Mouse (Mus musculus) heart, postnatal 25 days (tissue): ENCODE data around the gene Parm1. TPM values are rescaled to one million over a fixed set of nuclear protein-coding genes. Genes with fewer than 3 reads are reported as not detected.

Experiments used
- DNase-seq: peaks from one replicate; pipeline ENCODE4 v3.0.0; 2022; ENCODE audit warnings: low spot score
- intact Hi-C: fragments of 180-260 bp; cut with DNase I; formaldehyde crosslinking; loops from one replicate; pipeline ENCODE4 v1.15.1; 2025
- total RNA-seq, 2 experiments: library from RNA; stranded (reverse); gene quantifications; 2 replicates each; pipeline ENCODE4 v1.2.3; 2021

Parm1 gene
- 10 to 100 TPM; 46.4 to 47.0 TPM for total RNA-seq

DNA sequence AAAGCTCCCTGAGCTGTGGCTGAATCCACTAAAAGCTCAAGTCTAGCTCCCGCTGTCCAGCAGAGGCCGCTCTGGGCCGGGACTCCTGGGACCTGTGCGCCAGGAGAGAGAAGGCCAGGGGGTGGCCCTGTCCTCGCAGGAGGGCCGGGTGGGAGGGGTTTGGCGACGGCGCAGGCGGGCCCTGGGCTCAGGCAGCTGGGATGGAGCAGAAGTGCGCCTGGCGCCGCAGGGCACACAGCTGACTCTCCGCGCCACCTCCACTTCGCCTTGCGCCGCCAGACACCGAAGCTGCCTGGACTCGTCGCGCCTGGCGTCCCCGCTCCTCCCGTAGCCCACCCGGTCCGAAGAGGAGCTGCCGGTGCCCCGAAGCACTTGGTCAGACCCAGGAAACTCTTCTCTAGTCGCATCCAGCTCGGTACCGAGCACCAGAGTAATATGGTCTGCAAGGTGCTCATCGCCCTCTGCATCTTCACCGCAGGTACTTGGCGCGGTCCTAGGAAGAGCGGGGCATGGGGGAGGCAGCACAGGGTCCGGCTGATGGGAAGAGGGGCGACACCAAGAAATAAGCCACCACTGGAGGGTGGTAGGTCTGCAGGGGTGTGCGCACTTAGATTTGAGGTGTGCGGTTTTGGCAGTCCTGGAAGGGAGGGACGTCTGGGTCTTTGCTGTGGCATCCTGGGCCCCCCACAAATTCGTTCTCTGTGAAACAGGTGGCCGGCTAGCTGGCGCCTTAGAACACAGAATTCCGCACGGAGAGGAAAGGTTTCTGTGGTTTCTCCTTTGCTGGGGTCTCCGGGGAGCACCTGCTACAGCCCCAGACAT, at the start of gene Parm1:
Parm1 (plus strand) TSS at position 136 of the 822 bp plus-strand sequence.
- intact Hi-C loops = loop anchor here (1.0 to 10.0 kb wide), 4 partner anchors 110 to 433 kb away; no protein-coding TSS in a partner anchor
- peak; percentile 54 for DNase-seq

DNA sequence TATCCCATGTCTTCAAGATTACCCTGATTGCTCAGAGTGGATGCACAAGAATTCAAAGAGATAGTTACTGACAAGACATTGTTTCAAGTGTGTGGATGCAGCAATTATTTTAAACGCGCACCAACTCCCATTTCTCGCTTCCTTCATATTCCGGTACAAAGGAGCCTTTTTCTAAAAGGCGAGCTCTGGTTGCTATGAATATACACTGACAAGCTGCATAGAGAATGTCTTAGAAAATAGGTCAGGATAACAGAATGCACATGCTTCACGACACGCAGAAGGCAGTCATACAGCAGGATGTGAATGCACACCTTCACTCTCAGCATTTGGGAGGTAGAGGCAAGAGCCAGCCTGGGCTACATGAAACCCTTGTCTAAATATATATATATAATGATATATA, 42.2 kb upstream of the Parm1 start:
- intact Hi-C loops = no loop called here
- DNase-seq = no peak

DNA sequence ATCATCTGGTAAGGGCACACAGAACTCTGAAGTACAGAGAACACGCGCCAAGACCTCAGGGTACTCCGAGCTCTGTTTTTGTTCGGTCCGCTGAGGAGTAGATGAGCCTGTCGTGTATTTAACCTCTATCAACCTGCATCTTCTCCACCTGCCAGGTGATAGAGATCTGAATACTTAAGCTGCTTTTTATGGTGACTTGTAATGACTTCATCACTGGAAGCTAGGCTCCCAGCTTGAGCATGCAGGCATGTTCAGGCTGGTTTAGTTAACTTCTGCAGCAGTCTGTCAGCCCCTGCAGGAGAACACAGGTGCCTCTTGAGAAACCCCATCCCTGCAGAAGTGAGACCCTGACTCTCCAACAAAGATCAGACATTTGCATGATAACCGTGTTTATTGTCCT, 40.6 kb upstream of the Parm1 start:
- DNase-seq = no peak
- intact Hi-C loops = no loop called here

DNA sequence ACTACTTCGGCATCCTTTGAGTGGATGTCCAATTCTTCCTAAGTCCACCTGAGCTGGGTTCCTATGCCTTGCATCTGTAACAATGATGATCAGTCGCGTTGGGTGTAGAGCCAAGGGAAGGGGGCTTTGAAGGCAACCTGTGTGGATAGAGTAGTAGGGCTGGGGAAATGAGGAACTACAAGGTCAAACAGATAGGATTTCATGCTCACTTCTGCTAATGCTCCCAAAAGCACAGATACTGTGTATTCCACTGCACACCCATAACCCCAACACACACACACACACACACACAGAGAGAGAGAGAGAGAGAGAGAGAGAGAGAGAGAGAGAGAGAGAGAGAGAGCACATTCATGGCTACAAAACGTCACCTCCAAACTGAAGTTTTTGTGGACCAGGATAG, 38.7 kb upstream of the Parm1 start:
- no peak for DNase-seq
- intact Hi-C loops = no loop called here

DNA sequence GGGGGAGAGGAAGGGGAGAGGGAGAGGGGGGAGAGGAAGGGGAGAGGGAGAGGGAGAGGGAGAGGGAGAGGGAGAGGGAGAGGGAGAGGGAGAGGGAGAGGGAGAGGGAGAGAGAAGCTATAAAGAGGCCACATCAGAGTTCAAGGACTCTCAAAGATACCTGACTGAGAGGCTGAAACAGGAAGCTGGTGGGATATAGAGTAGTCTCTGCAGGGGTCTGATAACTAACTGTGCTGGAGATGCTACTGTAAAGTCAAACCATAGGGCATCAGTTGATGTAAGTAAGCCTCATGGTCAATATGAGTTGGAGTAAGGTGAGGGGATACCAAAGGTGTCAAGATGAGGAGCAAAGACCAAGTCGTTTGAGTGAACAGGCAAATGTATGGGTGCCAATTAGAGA, 37.3 kb upstream of the Parm1 start:
- intact Hi-C loops = no loop called here
- DNase-seq = no peak

DNA sequence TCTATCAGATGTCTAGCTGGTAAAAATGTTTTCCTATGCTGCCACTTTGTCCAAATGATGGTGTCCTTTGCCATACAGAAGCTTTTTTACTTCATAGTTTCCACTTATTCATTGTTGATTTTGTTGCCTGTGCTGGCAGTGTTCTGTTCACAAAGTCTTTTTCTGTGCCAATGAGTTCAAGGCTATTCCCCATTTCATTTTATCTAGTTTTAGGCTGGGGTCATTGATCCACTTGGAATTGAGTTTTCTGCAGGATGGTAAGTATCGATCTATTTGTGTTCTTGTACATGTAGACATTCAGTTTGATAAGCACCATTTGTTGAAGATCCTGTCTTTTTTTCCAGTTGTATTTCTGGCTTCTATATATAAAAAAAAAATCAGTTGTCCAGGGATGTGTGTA, 33.1 kb upstream of the Parm1 start:
- intact Hi-C loops = no loop called here
- no peak for DNase-seq

DNA sequence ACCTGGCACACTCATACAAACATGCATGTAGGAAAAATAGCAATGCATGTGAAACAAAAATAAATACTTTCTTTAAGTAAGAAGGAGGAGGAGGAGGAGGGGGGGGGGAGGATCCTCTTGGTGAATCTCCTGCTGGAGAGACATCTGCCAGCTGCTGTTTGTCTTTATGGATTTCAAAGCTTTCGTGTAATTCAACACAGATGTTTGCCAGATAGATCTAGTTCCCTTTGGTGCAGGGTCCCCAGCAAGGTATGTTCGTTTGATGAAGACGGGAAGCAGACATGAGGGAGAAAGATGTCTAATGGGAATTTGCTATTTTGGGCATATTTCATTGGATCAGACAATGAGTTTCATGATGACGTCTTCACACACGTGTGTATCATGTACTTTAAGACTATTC, 23.0 kb upstream of the Parm1 start:
- no peak for DNase-seq
- intact Hi-C loops = no loop called here

DNA sequence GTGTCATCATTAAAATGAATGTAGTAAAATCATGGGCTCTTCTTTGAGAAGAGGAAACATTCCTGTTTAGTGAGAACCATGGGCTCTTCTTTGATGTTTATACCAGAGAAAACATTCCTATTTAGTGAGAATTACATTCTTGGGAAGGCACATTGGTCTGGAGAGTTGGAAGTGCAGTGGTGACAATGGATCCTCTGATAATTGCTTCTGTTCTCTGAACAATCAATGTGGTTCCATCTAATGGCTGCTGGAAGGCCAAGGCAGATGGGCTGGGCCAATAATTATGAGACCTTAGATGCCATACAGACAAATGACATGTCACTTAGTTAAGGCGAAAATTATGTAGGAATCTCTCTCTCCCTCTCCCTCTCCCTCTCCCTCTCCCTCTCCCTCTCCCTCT, 16.1 kb upstream of the Parm1 start:
- intact Hi-C loops = no loop called here
- DNase-seq = no peak

DNA sequence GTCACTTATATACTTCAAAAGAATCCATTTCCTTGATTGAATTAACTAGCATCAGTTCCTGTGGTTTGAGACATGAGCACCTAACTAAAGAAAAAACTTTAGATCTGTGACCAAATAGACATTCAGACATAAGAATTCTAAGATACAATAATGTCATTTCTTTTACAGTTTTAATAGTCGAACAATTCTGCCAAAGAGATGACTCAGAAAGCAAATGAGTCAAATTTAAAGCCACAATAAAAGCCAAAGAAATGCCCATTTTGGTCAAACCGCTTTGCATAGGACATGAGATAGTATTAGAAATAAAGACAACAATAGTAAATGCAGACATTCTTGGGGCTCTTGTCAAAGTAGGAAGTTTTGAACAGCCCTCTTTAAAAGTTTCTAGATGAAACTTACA, 15.0 kb upstream of the Parm1 start:
- no peak for DNase-seq
- intact Hi-C loops = no loop called here

DNA sequence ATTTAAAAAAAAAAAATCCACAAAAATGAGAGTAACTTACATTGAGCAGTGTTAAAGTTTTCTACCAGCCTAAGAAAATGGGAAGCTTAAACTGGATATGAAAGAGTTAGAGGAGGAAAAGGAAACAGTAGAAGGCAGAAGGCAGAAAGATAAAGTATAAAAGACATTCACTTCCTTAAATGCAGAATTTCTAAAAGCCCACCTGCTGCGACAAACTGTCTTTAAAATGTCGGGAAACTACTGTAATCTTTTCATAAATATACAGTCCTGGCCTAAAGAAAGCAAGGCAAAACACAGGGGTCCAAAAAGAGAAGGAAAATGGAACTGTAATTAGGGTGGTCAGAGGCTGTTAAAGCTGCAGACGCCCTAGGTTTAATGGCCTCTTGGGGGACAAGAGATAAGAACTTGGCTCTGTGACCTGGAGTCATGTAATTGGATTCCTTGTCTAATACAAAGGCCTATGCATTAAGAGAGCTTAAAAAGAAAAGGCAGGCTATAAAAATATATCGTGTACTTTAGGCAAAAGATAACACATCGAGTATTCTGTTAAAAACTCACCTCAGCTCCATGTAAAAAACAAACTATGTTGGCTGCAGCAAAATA, 13.0 kb upstream of the Parm1 start:
- no peak for DNase-seq
- intact Hi-C loops = no loop called here

DNA sequence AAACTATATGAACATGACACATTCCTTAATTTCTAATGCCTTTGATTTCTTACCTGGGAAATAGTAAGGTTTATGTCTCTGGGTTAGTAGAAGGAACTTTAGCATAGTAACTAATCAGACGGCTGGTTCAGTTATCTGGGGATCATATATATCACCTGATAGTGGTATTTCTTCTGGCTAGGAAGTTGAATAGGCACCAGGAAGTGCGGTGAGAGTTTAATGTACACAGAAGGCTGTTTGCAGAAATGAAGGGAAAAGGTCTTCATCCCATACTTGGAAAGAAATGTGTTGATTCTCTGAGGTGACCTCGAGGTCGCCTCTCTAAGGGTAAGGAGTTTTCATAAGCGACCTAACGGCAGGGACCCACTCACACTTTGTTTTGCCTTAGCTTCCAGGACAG, 338 bp upstream of the Parm1 start:
- intact Hi-C loops = loop anchor here (1.0 to 10.0 kb wide), 4 partner anchors 110 to 434 kb away; no protein-coding TSS in a partner anchor
- DNase-seq = no peak

DNA sequence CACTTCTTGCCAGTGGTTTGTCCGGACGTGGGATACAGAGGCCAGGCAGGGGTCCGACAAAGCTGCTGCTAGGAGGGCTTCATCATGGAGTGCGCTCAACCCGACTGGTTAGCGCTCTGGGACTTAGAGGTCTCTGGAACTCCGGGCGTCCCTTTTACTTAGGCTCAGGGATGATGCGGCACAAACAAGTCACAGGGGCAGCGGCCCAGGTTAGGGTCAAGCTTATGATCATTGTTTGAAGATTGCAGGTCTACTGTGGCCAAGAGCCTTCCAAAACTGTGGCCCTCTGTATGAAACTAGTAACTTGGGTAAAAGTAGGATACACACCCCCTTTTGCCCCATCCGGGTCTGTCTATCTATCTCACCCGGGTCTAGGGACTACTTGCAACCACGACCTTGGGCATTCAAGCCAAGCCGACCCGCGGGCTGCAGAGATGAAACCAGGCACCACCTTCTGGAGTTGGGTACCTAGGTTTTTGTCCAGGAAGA, 931 bp downstream of the Parm1 start:
- no peak for DNase-seq
- intact Hi-C loops = loop anchor here (5.0 to 10.0 kb wide), 2 partner anchors 109 to 276 kb away; no protein-coding TSS in a partner anchor

DNA sequence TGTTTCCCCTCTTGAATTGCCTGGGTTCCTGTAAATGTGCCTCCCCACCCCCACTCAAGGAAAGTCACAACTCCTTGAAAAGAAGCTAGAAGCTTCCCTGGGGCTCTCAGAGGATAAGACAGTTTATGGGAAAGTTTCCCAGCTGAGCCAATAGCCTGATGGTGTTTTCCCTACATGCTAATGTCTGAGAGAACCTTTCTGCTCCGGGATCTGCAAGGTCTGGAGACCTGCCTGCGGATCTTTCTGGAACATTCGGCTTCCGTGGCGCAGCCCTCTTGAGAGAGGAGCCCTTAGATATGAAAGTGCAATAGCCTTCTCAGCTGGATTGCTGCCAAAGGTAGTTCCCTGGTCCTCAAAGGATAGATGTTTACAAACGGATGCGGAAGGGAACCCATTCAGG, 1.5 kb downstream of the Parm1 start:
- intact Hi-C loops = loop anchor here (5.0 to 10.0 kb wide), 2 partner anchors 108 to 276 kb away; no protein-coding TSS in a partner anchor

DNA sequence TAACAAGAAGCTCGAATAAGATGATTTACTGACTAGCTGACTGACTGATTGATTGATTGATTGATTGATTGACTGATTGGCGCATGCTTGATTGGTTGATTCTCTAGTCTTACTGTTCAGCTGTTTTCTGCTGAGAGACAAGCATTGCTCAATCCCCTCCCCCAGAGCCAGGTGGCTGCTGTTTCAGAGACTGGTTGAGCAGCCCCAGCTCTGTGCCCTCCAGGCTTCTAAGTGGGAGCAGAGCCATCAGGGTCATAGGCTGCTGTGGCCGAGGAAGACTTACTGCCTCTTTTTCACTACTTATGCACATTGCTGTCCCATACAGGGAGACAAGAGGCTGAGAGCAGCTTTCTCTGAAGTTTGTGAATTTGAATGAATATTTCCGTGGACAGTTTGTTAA, 2.1 kb downstream of the Parm1 start:
- no peak for DNase-seq
- intact Hi-C loops = loop anchor here (5.0 to 10.0 kb wide), 2 partner anchors 108 to 275 kb away; no protein-coding TSS in a partner anchor

More for the DNA sequence above, 1.5 kb downstream of the Parm1 start:
- no peak for DNase-seq

DNA sequence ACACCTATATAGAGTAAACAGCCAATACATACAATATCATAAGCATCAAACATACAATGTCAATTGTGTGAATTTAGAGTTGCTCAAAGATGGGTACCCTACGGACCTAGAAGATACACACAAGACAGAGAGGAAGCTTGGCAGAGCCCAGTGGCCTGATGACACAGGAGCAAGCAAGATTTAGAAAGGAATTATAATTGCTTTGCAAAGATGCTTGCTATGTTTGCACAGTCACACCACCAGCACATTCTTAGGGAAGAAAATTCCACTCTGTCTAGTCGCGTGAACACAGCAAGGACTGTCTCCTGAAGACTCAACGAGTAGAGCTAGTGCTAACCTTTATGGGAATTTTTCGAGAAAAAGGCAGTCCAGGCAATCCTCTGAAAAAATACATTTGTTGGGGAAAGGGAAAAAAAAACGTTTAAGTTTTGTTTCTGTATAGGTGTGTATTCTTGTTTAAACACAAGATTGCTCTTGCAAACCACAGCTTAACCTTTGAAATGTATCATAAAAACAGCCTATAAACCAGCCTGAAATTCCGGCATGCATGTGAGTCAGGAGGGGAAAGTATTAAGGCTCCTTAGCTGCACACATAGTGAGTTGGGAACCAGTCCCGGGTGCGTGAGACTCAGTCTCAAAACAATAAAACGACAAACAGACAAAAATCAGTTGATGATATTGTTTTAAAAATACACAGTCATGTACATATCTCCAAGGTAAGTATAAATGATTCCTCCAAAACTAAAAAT, 15.5 kb downstream of the Parm1 start:
- DNase-seq = no peak
- intact Hi-C loops = no loop called here

DNA sequence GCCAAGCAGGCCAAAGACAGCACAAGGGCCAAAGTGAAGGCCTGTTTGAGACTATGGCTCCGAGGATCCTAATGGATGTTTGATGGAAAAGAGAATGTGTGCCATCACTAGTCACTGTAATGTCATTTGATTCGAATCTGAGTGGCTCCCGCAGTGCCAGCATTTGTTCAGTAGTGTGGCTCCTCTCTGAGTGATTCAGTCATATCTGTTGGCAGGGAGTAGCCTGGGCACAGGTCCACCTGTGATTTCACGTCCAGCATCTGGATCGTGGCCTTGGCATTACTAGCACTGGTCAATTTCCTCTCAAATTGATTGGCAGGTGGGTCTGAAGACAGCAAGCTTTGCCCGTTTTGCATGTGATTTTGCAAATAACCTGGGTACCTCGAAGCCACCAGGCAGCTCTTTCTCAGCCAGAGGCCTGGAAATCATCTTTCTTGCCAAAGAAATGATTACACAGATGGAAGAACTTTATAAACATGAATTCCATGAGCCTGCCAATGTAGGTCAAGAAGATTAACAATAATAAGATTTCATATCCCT, 41.7 kb downstream of the Parm1 start:
- DNase-seq = no peak
- intact Hi-C loops = loop anchor here (5.0 kb wide), 1 partner anchor 37 kb away; no protein-coding TSS in a partner anchor

DNA sequence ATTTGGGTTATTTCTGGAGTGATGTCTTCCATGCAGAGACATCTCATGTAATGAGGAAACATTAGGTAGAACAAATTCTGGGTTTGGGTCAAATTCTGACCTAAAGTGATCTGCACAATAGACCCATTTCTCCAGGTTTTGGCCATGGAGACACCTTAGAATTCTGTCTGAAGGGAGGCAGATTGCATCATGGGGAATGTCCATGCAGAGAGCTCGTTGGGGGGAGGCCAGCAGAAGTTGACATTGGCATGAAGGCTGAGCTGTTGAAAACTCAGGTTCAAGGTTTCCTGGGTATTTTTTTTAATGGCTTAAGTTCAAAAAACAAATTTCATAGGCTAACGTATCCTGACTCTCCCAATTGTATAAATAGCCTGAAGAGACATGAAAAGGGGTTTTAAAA, 42.3 kb downstream of the Parm1 start:
- intact Hi-C loops = loop anchor here (5.0 kb wide), 1 partner anchor 37 kb away; no protein-coding TSS in a partner anchor
- no peak for DNase-seq

DNA sequence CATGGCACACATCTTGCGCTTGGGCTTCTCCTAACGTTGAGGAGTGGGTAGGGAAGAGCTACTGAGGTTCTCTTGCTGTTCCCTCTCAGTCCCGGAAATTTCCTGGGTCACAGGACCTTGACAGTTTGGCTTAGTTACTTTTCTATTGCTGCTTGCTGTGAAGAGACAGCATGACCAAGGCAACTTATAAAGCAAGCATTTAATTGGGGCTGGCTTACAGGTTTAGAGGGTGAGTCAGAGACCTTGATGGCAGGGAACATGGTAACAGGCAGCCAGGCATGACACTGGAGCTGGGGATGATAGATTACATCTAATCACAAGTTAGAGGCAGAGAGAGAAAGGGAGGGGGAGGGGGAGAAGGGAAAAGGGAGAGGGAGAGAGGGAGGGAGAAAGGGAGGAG, 44.0 kb downstream of the Parm1 start:
- no peak for DNase-seq
- intact Hi-C loops = no loop called here

DNA sequence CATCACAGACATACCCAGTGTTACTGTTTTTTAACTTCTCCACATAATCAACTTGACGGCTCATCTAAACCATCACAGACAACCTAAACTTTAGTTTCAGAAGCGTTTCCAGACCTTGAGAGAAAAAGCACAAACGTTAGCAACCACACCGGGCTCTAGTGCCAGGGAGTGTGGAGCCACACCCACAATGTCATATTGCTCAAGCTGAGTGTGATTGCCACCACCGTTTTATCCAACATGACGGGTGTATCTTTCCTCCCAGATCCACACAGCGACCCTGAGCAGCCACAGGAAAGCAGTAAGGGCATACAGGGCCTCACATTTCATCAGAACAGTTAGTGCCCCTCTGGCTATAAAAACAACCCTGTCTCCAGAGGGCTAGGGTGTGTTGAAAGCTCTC, 45.1 kb downstream of the Parm1 start:
- intact Hi-C loops = no loop called here
- DNase-seq = no peak

DNA sequence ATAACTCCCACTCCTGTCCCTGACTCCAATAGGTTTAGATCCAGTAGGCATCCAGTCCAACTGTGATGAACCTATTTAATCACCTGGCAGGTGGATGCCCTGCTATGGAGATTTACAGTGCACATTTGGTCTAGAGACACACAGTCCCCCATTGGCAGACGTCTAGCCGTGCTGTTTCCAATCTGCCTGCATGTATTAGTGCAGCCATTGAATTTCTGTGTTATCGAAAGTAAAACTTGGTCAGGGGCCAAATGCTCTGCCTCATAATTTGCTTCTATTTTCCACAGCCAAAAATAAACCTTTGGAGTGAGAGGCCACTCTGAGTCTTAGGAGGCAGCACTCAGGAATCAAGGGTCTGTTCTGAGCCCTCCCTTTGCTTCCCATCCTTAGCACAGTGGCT, 46.6 kb downstream of the Parm1 start:
- DNase-seq = no peak
- intact Hi-C loops = no loop called here
